Mouse (Mus musculus) lung, embryonic 14.5 days (tissue): ENCODE measurements around the gene Tomm6. TPM values are rescaled to one million over a fixed set of nuclear protein-coding genes. Genes with fewer than 3 reads are reported as not detected.

Experiments
- ATAC-seq: fragments of 200-750 bp; cut with Nextera tagmentation; 2 replicates; pipeline ENCODE4 v1.8.0; 2017; ENCODE audit warnings: mild to moderate bottlenecking, moderate TSS enrichment, moderate library complexity; ENCODE audit not compliant: insufficient read depth
- DNase-seq: peaks from one replicate; pipeline ENCODE4 v3.0.0-alpha.2; 2015
- H3K27ac ChIP-seq: fragments of 300-500 bp; sonication (generic); 2 replicates; pipeline ENCODE4 v1.5.1; 2014; ENCODE audit warnings: low read depth, mild to moderate bottlenecking, moderate library complexity
- H3K27me3 ChIP-seq: fragments of 300-500 bp; sonication (generic); 2 replicates; pipeline ENCODE4 v1.6.1; 2014; ENCODE audit warnings: low read length, control low read depth; ENCODE audit not compliant: insufficient read depth
- H3K36me3 ChIP-seq: fragments of 300-500 bp; sonication (generic); 2 replicates; pipeline ENCODE4 v1.6.1; 2014; ENCODE audit warnings: control low read depth; ENCODE audit not compliant: insufficient read depth
- H3K4me1 ChIP-seq: fragments of 300-500 bp; sonication (generic); 2 replicates; pipeline ENCODE4 v1.6.1; 2014; ENCODE audit warnings: antibody characterized with exemption, control low read depth; ENCODE audit not compliant: insufficient read depth
- H3K4me2 ChIP-seq: fragments of 300-500 bp; sonication (generic); 2 replicates; pipeline ENCODE4 v1.6.1; 2014; ENCODE audit warnings: mild to moderate bottlenecking
- H3K4me3 ChIP-seq: fragments of 300-500 bp; sonication (generic); 2 replicates; pipeline ENCODE4 v1.5.1; 2014; ENCODE audit warnings: low read depth, low read length
- H3K9ac ChIP-seq: fragments of 300-500 bp; sonication (generic); 2 replicates; pipeline ENCODE4 v1.6.1; 2014
- H3K9me3 ChIP-seq: fragments of 300-500 bp; sonication (generic); 2 replicates; pipeline ENCODE4 v1.6.1; 2016; ENCODE audit warnings: low read depth, low read length, control low read depth
- CTCF ChIP-seq: IDR thresholded peaks from 2 replicates; pipeline ENCODE4 v1.5.1; 2016; ENCODE audit warnings: antibody characterized with exemption, low read depth
- WGBS: fragments of 180-500 bp; shearing (Covaris S2); extraction: QIAGEN DNeasy Blood & Tissue Kit; methylation state at CpG from one replicate; pipeline ENCODE4 v1.1.7; 2014; 5-methylcytosine and 5-hydroxymethylcytosine counted together
- polyA plus RNA-seq: library from polyadenylated mRNA; unstranded; fragments of >200 nt; fragmentation: Nextera tagmentation; extraction: Ambion mirVana; gene quantifications from 2 replicates; pipeline ENCODE4 v1.2.1, GENCODE M21; 2014

The Tomm6 gene
- polyA plus RNA-seq, 1 experiment from 2014 or later: 434 TPM

GRCm38 (mm10) chr17:47704692-47705091 lies 16.5 kb upstream of the Tomm6 start:
- 73% methylated on average over 4 of the region's 4 CpGs for WGBS
- Histone ChIP-seq H3K4me1 (no peaks in the 10 kb centered on the region; the same call in 1 of the 2 replicates), H3K9me3 (no peaks in the 10 kb centered on the region), H3K36me3 (peaks cover 13% of the 10 kb centered on the region; the same call in 1 of the 2 replicates), H3K27ac (no peak overlapping the region), H3K27me3 (no peaks in the 10 kb centered on the region), H3K4me3 (no peak overlapping the region), H3K9ac (no peak overlapping the region), H3K4me2 (no peak overlapping the region)
- TF ChIP-seq CTCF: no peak; the same call in 1 of the 2 replicates
- DNase-seq: no peak
- ATAC-seq: no peak

GRCm38 (mm10) chr17:47703556-47703955 lies 15.4 kb upstream of the Tomm6 start:
- H3K27me3 ChIP-seq: no peaks in the 10 kb centered on the region
- no peaks in the 10 kb centered on the region; the same call in 1 of the 2 replicates for H3K4me1 ChIP-seq
- no peak for TF ChIP-seq CTCF
- H3K27ac ChIP-seq: peak overlapping the region; percentile 80
- WGBS: 28% methylated on average over 20 of the region's 20 CpGs
- DNase-seq (no peak), ATAC-seq (no peak)
- peaks cover 13% of the 10 kb centered on the region; the same call in 1 of the 2 replicates for H3K36me3 ChIP-seq
- peak overlapping the region; percentile 2; the same call in 1 of the 2 replicates for H3K4me3 ChIP-seq
- no peaks in the 10 kb centered on the region for H3K9me3 ChIP-seq
- H3K9ac ChIP-seq: no peak overlapping the region
- peak overlapping the region; percentile 47 for H3K4me2 ChIP-seq

GRCm38 (mm10) chr17:47702548-47703345 lies 14.6 kb upstream of the Tomm6 start:
- WGBS: 34% methylated on average over 28 of the region's 28 CpGs
- no peak for TF ChIP-seq CTCF
- Histone ChIP-seq H3K9me3 (no peaks in the 10 kb centered on the region), H3K9ac (no peak overlapping the region), H3K4me1 (no peaks in the 10 kb centered on the region; the same call in 1 of the 2 replicates), H3K27ac (peak overlapping the region; percentile 80), H3K36me3 (peaks cover 21% of the 10 kb centered on the region; the same call in 1 of the 2 replicates), H3K27me3 (no peaks in the 10 kb centered on the region), H3K4me3 (peak overlapping the region; percentile 2; the same call in 1 of the 2 replicates), H3K4me2 (peak overlapping the region; percentile 47)
- DNase-seq (peak; percentile 42), ATAC-seq (peak; percentile 69)

- no peaks in the 10 kb centered on the region; the same call in 1 of the 2 replicates for H3K4me1 ChIP-seq
- 56% methylated on average over 9 of the region's 9 CpGs for WGBS
- ATAC-seq (no peak), DNase-seq (no peak)
- H3K27me3 ChIP-seq: no peaks in the 10 kb centered on the region
- peak overlapping the region; percentile 80 for H3K27ac ChIP-seq
- peaks cover 21% of the 10 kb centered on the region; the same call in 1 of the 2 replicates for H3K36me3 ChIP-seq
- no peaks in the 10 kb centered on the region for H3K9me3 ChIP-seq
- no peak overlapping the region for H3K4me3 ChIP-seq
- TF ChIP-seq CTCF: no peak
- H3K4me2 ChIP-seq: peak overlapping the region; percentile 47; the same call in 1 of the 2 replicates
- H3K9ac ChIP-seq: no peak overlapping the region
Observed at GRCm38 (mm10) chr17:47701793-47702192, 13.6 kb upstream of the Tomm6 start.

GRCm38 (mm10) chr17:47699055-47699454 lies 10.9 kb upstream of the Tomm6 start:
- WGBS: 60% methylated on average over 2 of the region's 2 CpGs
- Histone ChIP-seq H3K4me2 (no peak overlapping the region), H3K4me3 (no peak overlapping the region), H3K4me1 (peaks cover 2% of the 10 kb centered on the region), H3K27me3 (no peaks in the 10 kb centered on the region), H3K27ac (no peak overlapping the region), H3K9ac (no peak overlapping the region), H3K36me3 (peaks cover 21% of the 10 kb centered on the region; the same call in 1 of the 2 replicates), H3K9me3 (no peaks in the 10 kb centered on the region)
- no peak for ATAC-seq
- no peak for TF ChIP-seq CTCF
- no peak for DNase-seq

- Histone ChIP-seq H3K4me2 (no peak overlapping the region), H3K4me3 (no peak overlapping the region), H3K27me3 (no peaks in the 10 kb centered on the region), H3K27ac (no peak overlapping the region), H3K4me1 (peaks cover 3% of the 10 kb centered on the region), H3K9ac (no peak overlapping the region), H3K36me3 (peaks cover 15% of the 10 kb centered on the region; the same call in 1 of the 2 replicates), H3K9me3 (no peaks in the 10 kb centered on the region)
- no peak for TF ChIP-seq CTCF
- WGBS: 88% methylated on average over 10 of the region's 10 CpGs
- ATAC-seq (no peak), DNase-seq (no peak)
Observed at GRCm38 (mm10) chr17:47698156-47698555, 10.0 kb upstream of the Tomm6 start.

GRCm38 (mm10) chr17:47695337-47695710 lies 7.1 kb upstream of the Tomm6 start:
- DNase-seq (peak; percentile 42), ATAC-seq (no peak; the same call in 1 of the 2 replicates)
- Histone ChIP-seq H3K27me3 (no peaks in the 10 kb centered on the region), H3K9ac (peak overlapping the region; percentile 79), H3K9me3 (no peaks in the 10 kb centered on the region), H3K4me2 (peak overlapping the region; percentile 73), H3K4me3 (peak overlapping the region; percentile 71), H3K4me1 (peaks cover 3% of the 10 kb centered on the region; the same call in 1 of the 2 replicates), H3K36me3 (0 out of 2 replicates have a peak, but pooled peaks cover 7% of the 10 kb centered on the region), H3K27ac (peak overlapping the region; percentile 51; the same call in 1 of the 2 replicates)
- 0% methylated on average over 15 of the region's 23 CpGs for WGBS
- TF ChIP-seq CTCF: no peak
